Mouse (Mus musculus): ENCODE measurements around the gene Pdk2.

Gene Pdk2

DNA sequence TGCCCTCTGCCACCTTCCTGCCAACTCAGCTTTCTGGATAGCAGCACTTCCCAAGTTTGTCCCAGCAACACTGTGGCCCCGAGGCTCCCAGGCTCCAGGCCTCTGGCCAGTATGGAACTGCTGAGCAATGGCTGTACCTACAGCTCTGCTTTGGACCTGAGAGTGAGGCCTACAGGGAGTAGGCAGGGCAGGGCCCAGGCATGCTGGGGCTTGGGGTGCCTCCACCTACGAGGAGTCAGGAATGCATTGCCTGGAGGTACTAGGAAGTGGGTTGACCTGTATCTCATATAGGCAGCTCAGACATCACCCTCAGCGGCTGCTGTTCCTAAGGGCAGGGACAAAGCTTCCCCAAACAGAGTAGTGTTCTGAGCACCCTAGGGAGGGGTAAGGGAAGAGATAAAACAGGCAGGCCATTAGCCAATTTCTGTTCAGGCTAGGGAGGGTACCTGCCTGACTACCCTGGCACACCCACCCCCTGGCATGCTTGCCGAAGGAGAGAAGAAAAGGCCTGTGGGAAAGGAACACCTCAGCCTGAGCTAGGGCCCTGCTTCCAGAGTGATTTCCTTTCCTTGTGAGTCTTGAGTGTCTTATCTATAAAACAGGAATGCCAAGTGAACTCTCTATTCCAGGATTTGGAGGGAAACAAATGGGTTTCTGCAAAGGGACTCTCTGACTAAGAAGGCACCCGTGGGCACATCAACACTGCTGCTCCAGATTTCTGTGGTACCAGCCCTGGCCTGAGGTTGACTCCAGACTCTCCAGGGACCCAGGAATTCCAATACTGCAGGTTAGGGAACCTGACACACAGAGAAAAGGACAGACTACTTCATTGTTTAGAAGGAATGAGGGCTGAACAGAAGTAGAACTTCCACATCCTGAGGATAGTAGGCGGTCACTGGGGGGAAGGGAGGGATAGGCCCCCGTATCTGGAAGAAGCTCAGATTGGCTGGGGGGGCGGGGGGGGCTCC is 29.3 kb upstream of the Pdk2 start:
- no peak for DNase-seq

DNA sequence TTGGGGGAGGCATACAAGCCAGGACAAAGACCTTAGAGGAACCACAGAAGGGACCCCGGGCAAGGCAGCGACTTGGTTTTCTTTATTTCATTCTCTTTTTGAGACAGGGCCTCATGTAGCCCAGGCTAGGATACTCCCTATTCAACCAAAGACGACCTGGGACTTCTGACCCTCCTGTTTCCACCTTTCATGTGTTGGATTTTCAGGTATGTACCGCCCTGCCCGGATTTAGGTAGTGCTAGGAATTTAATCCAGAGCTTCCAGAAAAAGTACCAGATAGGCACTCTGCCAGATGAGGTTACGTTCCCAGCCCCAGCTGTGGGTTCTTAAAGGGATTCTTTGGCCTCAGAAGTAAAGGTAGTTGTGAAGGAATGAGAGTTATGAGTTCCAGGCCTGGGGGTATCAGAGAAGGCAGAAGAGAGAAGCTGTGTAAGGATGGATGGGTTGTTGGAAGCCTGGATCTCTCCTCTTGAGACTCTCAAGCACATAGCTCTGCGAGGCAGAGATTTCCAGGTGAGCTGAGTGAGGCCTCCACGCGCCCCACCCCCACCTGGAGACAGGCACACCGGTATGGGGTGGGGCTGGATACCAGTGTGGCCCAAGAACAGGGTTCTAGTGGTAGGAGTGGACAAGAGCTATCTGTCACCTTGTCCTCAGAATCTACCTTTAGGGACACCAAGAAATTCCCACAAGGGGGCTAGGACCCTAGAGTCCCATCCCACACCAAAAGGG is 28.2 kb upstream of the Pdk2 start:
- DNase-seq, result no peak

- no peak for DNase-seq
These were observed 15.8 kb upstream of the Pdk2 start for GRCm38 (mm10) chr11:95056768-95057501.

GRCm38 (mm10) chr11:95053062-95053461 is 11.9 kb upstream of the Pdk2 start:
- DNase-seq, result no peak

GRCm38 (mm10) chr11:95046980-95047680 is 6.0 kb upstream of the Pdk2 start:
- no peak for DNase-seq

DNA sequence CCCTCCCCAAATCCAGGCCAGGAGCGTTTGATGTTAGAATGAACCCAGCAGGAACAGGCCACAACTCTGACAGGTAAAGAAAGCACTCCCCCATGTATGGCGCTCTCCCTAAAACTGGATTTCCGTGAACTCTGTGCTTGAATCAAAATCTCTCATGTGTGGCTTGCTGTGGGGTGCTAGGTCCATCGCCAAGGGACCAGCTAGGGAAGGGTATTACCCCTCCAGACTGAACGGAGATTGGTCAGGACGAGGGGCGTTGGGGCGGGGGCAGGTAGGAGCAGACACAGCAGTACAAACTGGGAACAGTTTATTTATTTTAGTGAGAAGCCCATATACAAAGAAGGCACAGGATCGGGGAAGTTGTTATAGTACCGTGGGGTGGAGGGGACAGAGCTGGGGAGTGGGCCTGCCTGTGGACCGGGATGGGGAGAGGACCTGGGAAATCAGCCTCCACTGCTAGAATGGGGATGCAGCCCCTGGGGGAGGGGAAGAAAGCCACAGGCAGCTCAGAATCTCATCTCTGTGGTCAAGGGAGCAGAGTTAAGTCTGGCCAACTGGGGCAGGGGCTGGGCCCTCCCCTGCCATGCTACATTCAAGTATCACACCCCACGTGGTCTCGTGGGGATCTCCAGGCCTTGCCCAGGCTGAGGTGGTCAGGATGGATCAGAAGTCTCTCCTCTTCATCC is 3.2 kb upstream of the Pdk2 start:
- DNase-seq, result no peak

- no peak for DNase-seq
These were observed 2.5 kb upstream of the Pdk2 start for GRCm38 (mm10) chr11:95043608-95044007.

GRCm38 (mm10) chr11:95043060-95043459 is 1.9 kb upstream of the Pdk2 start:
- DNase-seq, result no peak

DNA sequence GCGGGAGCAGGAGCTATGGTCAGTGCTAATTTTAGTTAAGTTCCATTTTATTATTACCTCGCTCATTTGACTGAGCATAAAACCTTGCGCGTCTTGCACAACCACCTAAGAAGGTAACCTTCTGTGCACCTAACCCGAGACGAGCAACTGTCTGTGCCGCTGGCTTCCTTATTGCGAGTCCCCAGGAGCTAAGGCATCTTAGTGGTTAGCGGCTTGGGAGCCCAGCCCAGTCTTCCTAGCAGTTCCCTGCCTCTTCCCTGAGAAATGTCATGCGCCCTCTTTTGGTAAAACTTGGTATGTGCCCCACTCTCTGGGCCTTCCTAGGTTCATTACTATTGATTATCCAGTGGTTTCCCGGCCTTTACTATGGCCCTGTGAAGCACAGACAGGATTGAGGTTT is 942 bp upstream of the Pdk2 start:
- DNase-seq, result peak; percentile 89 to 91

DNA sequence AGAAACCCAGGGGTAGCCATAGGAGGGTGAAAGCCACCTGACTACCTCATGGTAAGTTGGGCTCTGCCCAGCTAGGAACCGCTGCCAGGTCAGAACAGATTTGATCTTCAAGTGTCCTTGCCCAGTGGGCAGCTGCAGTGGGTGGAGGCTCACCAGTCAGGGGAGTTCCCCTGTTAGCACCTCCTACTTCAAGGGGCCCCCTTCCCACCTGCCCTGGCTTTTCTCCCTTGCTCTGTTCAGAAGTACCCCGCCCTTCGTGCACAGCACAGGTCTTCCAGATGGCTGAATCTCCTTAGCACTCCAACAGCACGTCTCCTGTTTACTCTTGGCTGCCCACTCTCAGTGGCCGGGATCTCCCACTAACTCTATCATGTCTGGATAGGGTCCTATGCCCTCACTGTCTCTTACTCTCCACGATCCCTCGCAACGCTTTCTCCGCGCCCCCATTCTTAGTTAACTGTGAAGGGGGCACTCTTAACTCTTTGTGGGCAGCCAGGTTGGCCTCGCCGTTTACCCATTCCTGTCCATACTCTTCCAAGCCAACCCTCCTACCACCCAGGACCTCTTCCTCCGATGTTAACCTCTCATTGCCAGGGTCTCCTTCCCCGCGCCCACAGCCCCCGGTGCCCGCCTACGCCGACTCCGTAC is 539 bp downstream of the Pdk2 start:
- DNase-seq, result peak; percentile 95 to 97

GRCm38 (mm10) chr11:95039766-95040165 is 1.4 kb downstream of the Pdk2 start:
- peak; percentile 64 to 79 for DNase-seq

DNA sequence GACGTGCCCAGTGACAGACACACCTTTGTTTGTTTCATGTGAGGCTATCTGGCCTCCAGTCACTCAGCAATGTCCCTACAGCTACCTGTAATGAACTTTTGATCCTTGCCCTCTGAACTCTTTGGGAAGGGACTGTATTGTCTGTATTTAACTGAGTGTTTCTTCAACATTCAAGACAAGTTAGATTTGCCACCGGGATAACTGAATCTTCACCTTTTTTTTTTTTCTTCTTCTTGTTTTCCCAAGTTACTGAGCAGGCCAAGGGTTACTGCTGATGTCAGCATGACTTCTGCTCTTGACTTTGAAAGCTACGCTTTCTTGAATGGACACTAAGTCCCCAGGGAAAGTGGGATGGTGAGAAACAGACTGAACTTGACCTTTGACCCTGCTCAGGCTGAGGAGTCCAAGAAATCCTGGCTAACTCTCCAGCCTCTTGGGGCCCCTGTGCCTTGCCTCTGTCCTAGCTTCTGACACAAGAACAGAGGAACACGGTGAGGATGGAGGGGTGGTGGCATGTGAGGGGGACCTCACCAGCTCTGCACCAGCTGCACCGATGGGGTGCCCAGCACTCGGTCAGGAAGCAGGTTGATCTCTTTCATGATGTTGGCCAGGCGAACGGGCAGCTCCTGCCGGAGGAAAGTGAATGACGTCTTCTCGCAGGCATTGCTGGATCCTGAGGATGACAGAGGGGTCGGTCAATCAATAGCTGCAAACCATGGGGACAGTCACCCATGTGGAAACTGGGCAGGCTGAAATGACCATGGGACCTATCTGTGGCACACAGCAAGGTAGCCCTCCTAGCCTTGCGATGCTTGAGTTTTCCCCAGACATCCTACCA is 2.1 kb downstream of the Pdk2 start:
- peak; percentile 80 to 89 for DNase-seq

GRCm38 (mm10) chr11:95038156-95038817 is 2.9 kb downstream of the Pdk2 start:
- no peak for DNase-seq

DNA sequence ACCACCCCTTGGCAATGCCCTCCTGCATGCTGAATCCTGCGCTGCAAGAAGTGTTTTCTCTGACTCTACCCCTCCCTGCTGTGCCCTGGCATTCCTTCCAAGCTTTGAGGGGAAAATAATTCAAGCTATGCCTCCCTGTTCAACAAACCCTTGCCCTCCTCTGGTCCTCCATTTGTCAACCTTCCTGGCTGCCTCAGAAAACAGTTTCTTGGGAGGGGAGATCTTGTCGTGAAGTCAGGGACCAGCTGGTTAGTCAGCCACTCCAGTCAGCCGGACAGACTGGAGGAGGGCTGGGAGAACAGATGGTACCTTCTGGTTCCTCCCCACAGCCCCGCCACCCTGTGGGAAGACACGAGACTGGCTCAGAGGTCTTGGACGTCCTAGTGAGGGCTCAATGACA is 3.8 kb downstream of the Pdk2 start:
- DNase-seq, result no peak

DNA sequence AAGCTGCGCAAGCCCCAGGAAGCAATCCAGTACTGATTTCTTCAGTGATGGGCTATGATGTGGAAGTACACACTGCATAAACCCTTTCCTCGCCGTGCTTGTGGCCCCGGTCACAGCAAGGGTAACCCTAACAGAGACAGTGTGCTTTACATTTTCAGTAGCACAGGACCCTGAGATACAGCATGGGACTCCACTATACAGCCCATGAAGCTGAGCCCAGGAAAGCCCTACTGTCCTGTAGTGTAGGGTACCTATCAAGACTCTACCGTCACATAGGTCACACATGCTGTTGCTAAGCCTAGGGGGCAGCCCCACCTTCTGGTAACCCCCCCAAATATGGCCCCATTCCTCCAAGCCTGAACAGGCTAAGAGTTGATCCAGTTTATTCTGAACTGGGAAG is 4.6 kb downstream of the Pdk2 start:
- DNase-seq, result no peak

DNA sequence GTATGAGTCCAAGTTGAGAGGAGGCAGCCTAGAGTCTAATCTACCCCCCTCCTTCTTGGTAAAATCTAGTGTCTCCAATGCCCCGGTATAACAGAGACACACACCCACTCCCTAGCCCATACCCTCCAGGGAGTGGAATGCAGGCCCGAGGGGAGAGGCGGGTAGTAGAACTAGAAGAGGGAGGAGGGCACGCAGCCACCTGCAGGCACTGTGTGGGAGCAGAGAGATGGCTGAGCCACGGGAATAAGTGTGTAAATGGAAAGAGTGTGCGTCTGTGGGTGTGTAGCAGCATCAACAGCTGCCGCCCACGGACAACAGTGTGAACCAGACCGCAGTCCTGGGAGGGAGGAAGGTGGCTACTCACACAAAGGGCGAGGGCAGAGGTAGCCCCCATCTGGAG is 6.3 kb downstream of the Pdk2 start:
- no peak for DNase-seq

DNA sequence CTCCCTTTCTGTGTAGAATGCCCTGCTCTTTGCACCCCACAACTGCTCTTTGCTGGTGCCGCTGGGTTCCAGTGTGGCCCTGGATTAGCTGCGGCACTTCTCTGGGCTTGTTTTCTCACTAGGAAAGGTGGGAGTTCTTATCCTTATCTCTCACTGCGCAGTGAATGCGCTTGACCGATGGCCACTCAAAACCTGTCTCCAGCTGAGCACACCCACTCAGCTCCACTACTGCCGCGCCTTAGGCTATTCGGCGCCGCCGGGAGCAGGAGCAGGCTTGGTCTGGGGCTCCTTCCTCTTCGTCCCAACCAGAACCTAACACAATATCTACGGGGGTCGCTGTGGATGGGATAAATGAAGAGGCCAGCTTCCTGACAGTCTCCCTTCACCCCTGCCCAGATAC is 7.5 kb downstream of the Pdk2 start:
- no peak for DNase-seq

- DNase-seq, result peak; percentile 67 to 71
These were observed 8.2 kb downstream of the Pdk2 start for GRCm38 (mm10) chr11:95032945-95033344.

DNA sequence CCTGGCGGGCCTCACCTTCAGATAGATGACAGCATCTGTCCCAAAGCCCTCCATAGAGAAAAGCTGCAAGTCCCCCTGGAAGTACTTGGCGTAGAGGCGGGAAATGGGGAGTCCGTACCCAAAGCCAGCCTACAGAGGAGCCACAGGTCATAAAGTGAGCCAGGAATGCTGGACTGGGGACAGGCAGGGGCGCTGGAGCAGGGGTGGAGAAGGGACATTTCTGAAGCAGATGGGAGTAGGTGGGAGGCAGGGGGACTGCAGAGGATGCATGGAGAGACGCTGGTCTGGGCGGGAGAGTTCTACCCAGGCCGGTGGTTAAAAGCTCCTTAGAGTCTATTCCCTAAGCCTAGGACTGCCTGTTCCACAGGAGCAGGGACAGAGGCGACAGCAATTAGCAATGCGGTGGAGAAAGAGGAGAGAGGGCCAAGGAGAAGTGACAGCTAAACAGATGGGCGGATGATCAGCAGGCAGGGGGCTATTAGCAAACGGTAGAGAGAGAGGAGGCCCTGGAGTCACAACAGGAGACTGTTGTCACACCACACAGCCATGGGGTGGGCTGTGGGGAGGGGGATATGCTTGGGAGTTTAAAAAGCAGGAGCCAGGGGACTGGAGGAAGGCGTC is 13.2 kb downstream of the Pdk2 start:
- DNase-seq, result no peak

- DNase-seq, result no peak
These were observed 14.3 kb downstream of the Pdk2 start for GRCm38 (mm10) chr11:95026849-95027248.

Data from kidney, adult 8-10 months (tissue).